Mouse (Mus musculus): ENCODE results near the gene Thg1l. TPM values are rescaled to one million over a fixed set of nuclear protein-coding genes. Genes with fewer than 3 reads are reported as not detected.
A peak's percentile ranks its signal among the peaks of the same experiment; 100 is the strongest.

The Thg1l gene
- polyA plus RNA-seq, 1 experiment from 2014 or later = 14.8 TPM

GRCm38 (mm10) chr11:45943108-45943705, 12.1 kb downstream of the Thg1l start:
- Histone ChIP-seq H3K4me1 (ENCODE audit: control insufficient read depth, insufficient read depth, low read length) (no peaks in the 10 kb centered on the region), H3K27me3 (ENCODE audit: control insufficient read depth, insufficient read depth, low read length) (no peaks in the 10 kb centered on the region), H3K4me2 (ENCODE audit: low read depth, low read length) (peak overlapping the region; percentile 91), H3K4me3 (ENCODE audit: low read depth, low read length) (0 out of 2 replicates have a peak overlapping the region, but pooled peaks have one; percentile 1), H3K27ac (replicated peaks; ENCODE audit: low read depth, low read length) (no peak overlapping the region), H3K9ac (replicated peaks; ENCODE audit: low read length) (no peak overlapping the region), H3K36me3 (replicated peaks; ENCODE audit: control insufficient read depth, insufficient read depth, low read depth, low read length) (no peaks in the 10 kb centered on the region; the same call in 1 of the 2 replicates), H3K9me3 (replicated peaks; ENCODE audit: control insufficient read depth, low read length) (no peaks in the 10 kb centered on the region)
- ATAC-seq (replicated peaks; ENCODE audit: insufficient number of reproducible peaks, low FRiP score, low TSS enrichment, low read depth) (no peak), DNase-seq (ENCODE audit: low spot score) (no peak)
- 73% methylated on average over 7 of the region's 7 CpGs for WGBS

GRCm38 (mm10) chr11:45942281-45942680, 13.0 kb downstream of the Thg1l start:
- no peak for DNase-seq (ENCODE audit: low spot score)
- Histone ChIP-seq H3K27me3 (ENCODE audit: control insufficient read depth, insufficient read depth, low read length) (no peaks in the 10 kb centered on the region), H3K9ac (replicated peaks; ENCODE audit: low read length) (no peak overlapping the region), H3K4me1 (ENCODE audit: control insufficient read depth, insufficient read depth, low read length) (no peaks in the 10 kb centered on the region), H3K4me3 (ENCODE audit: low read depth, low read length) (no peak overlapping the region), H3K36me3 (replicated peaks; ENCODE audit: control insufficient read depth, insufficient read depth, low read depth, low read length) (peaks cover 1% of the 10 kb centered on the region), H3K9me3 (replicated peaks; ENCODE audit: control insufficient read depth, low read length) (no peaks in the 10 kb centered on the region), H3K4me2 (ENCODE audit: low read depth, low read length) (no peak overlapping the region), H3K27ac (replicated peaks; ENCODE audit: low read depth, low read length) (no peak overlapping the region)
- no peak for ATAC-seq (replicated peaks; ENCODE audit: insufficient number of reproducible peaks, low FRiP score, low TSS enrichment, low read depth)
- 80% methylated on average over 7 of the region's 7 CpGs for WGBS

GRCm38 (mm10) chr11:45938917-45939316, 16.4 kb downstream of the Thg1l start:
- DNase-seq (ENCODE audit: low spot score) (no peak), ATAC-seq (replicated peaks; ENCODE audit: insufficient number of reproducible peaks, low FRiP score, low TSS enrichment, low read depth) (no peak)
- WGBS = 94% methylated on average over 8 of the region's 8 CpGs
- no peak overlapping the region for H3K4me3 ChIP-seq (ENCODE audit: low read depth, low read length)
- no peaks in the 10 kb centered on the region for H3K27me3 ChIP-seq (ENCODE audit: control insufficient read depth, insufficient read depth, low read length)
- H3K4me1 ChIP-seq (ENCODE audit: control insufficient read depth, insufficient read depth, low read length) = no peaks in the 10 kb centered on the region
- H3K36me3 ChIP-seq (replicated peaks; ENCODE audit: control insufficient read depth, insufficient read depth, low read depth, low read length) = peaks cover 4% of the 10 kb centered on the region
- H3K4me2 ChIP-seq (ENCODE audit: low read depth, low read length) = no peak overlapping the region
- no peaks in the 10 kb centered on the region for H3K9me3 ChIP-seq (replicated peaks; ENCODE audit: control insufficient read depth, low read length)
- no peak overlapping the region for H3K27ac ChIP-seq (replicated peaks; ENCODE audit: low read depth, low read length)
- no peak overlapping the region for H3K9ac ChIP-seq (replicated peaks; ENCODE audit: low read length)

- ATAC-seq (replicated peaks; ENCODE audit: insufficient number of reproducible peaks, low FRiP score, low TSS enrichment, low read depth) = no peak
- 91% methylated on average over 8 of the region's 8 CpGs for WGBS
Measured at GRCm38 (mm10) chr11:45937478-45937877, 17.8 kb downstream of the Thg1l start.

GRCm38 (mm10) chr11:45932771-45933170, 22.5 kb downstream of the Thg1l start:
- Histone ChIP-seq H3K27ac (replicated peaks; ENCODE audit: low read depth, low read length) (no peak overlapping the region), H3K9me3 (replicated peaks; ENCODE audit: control insufficient read depth, low read length) (no peaks in the 10 kb centered on the region), H3K27me3 (ENCODE audit: control insufficient read depth, insufficient read depth, low read length) (no peaks in the 10 kb centered on the region), H3K4me3 (ENCODE audit: low read depth, low read length) (no peak overlapping the region), H3K36me3 (replicated peaks; ENCODE audit: control insufficient read depth, insufficient read depth, low read depth, low read length) (peaks cover 4% of the 10 kb centered on the region), H3K4me1 (ENCODE audit: control insufficient read depth, insufficient read depth, low read length) (no peaks in the 10 kb centered on the region), H3K4me2 (ENCODE audit: low read depth, low read length) (no peak overlapping the region), H3K9ac (replicated peaks; ENCODE audit: low read length) (no peak overlapping the region)
- no peak for ATAC-seq (replicated peaks; ENCODE audit: insufficient number of reproducible peaks, low FRiP score, low TSS enrichment, low read depth)
- 92% methylated on average over 10 of the region's 10 CpGs for WGBS
- DNase-seq (ENCODE audit: low spot score) = no peak

More at GRCm38 (mm10) chr11:45937478-45937877, 17.8 kb downstream of the Thg1l start:
- H3K27ac ChIP-seq (replicated peaks; ENCODE audit: low read depth, low read length) = no peak overlapping the region
- no peak overlapping the region for H3K4me2 ChIP-seq (ENCODE audit: low read depth, low read length)
- peaks cover 4% of the 10 kb centered on the region for H3K36me3 ChIP-seq (replicated peaks; ENCODE audit: control insufficient read depth, insufficient read depth, low read depth, low read length)
- H3K9ac ChIP-seq (replicated peaks; ENCODE audit: low read length) = no peak overlapping the region
- no peak for DNase-seq (ENCODE audit: low spot score)
- H3K27me3 ChIP-seq (ENCODE audit: control insufficient read depth, insufficient read depth, low read length) = no peaks in the 10 kb centered on the region
- no peak overlapping the region for H3K4me3 ChIP-seq (ENCODE audit: low read depth, low read length)
- no peaks in the 10 kb centered on the region for H3K4me1 ChIP-seq (ENCODE audit: control insufficient read depth, insufficient read depth, low read length)
- no peaks in the 10 kb centered on the region for H3K9me3 ChIP-seq (replicated peaks; ENCODE audit: control insufficient read depth, low read length)

- Histone ChIP-seq H3K27ac (replicated peaks; ENCODE audit: low read depth, low read length) (no peak overlapping the region), H3K4me1 (ENCODE audit: control insufficient read depth, insufficient read depth, low read length) (no peaks in the 10 kb centered on the region), H3K9me3 (replicated peaks; ENCODE audit: control insufficient read depth, low read length) (no peaks in the 10 kb centered on the region), H3K9ac (replicated peaks; ENCODE audit: low read length) (no peak overlapping the region), H3K27me3 (ENCODE audit: control insufficient read depth, insufficient read depth, low read length) (no peaks in the 10 kb centered on the region), H3K4me2 (ENCODE audit: low read depth, low read length) (no peak overlapping the region), H3K4me3 (ENCODE audit: low read depth, low read length) (no peak overlapping the region), H3K36me3 (replicated peaks; ENCODE audit: control insufficient read depth, insufficient read depth, low read depth, low read length) (no peaks in the 10 kb centered on the region; the same call in 1 of the 2 replicates)
- WGBS = 84% methylated on average over 10 of the region's 10 CpGs
- ATAC-seq (replicated peaks; ENCODE audit: insufficient number of reproducible peaks, low FRiP score, low TSS enrichment, low read depth) (no peak), DNase-seq (ENCODE audit: low spot score) (no peak)
Measured at GRCm38 (mm10) chr11:45929541-45929940, 25.8 kb downstream of the Thg1l start.

GRCm38 (mm10) chr11:45927456-45927855, 27.8 kb downstream of the Thg1l start:
- 67% methylated on average over 5 of the region's 5 CpGs for WGBS
- no peak overlapping the region for H3K27ac ChIP-seq (replicated peaks; ENCODE audit: low read depth, low read length)
- H3K9me3 ChIP-seq (replicated peaks; ENCODE audit: control insufficient read depth, low read length) = no peaks in the 10 kb centered on the region
- no peak overlapping the region for H3K4me3 ChIP-seq (ENCODE audit: low read depth, low read length)
- H3K27me3 ChIP-seq (ENCODE audit: control insufficient read depth, insufficient read depth, low read length) = no peaks in the 10 kb centered on the region
- H3K9ac ChIP-seq (replicated peaks; ENCODE audit: low read length) = no peak overlapping the region
- no peak overlapping the region for H3K4me2 ChIP-seq (ENCODE audit: low read depth, low read length)
- ATAC-seq (replicated peaks; ENCODE audit: insufficient number of reproducible peaks, low FRiP score, low TSS enrichment, low read depth) (no peak), DNase-seq (ENCODE audit: low spot score) (no peak)
- H3K4me1 ChIP-seq (ENCODE audit: control insufficient read depth, insufficient read depth, low read length) = no peaks in the 10 kb centered on the region
- no peaks in the 10 kb centered on the region for H3K36me3 ChIP-seq (replicated peaks; ENCODE audit: control insufficient read depth, insufficient read depth, low read depth, low read length)

- DNase-seq (ENCODE audit: low spot score) = peak; percentile 89
- H3K27me3 ChIP-seq (ENCODE audit: control insufficient read depth, insufficient read depth, low read length) = no peaks in the 10 kb centered on the region
- peak; percentile 69 for ATAC-seq (replicated peaks; ENCODE audit: insufficient number of reproducible peaks, low FRiP score, low TSS enrichment, low read depth)
- peak overlapping the region; percentile 23 for H3K4me3 ChIP-seq (ENCODE audit: low read depth, low read length)
- peak overlapping the region; percentile 29; the same call in 1 of the 2 replicates for H3K9ac ChIP-seq (replicated peaks; ENCODE audit: low read length)
- WGBS = under 1% methylated on average over 9 of the region's 9 CpGs
- H3K27ac ChIP-seq (replicated peaks; ENCODE audit: low read depth, low read length) = no peak overlapping the region
- no peaks in the 10 kb centered on the region for H3K36me3 ChIP-seq (replicated peaks; ENCODE audit: control insufficient read depth, insufficient read depth, low read depth, low read length)
- no peaks in the 10 kb centered on the region for H3K9me3 ChIP-seq (replicated peaks; ENCODE audit: control insufficient read depth, low read length)
- peak overlapping the region; percentile 44 for H3K4me2 ChIP-seq (ENCODE audit: low read depth, low read length)
- H3K4me1 ChIP-seq (ENCODE audit: control insufficient read depth, insufficient read depth, low read length) = no peaks in the 10 kb centered on the region
Measured at GRCm38 (mm10) chr11:45926640-45927082, 28.6 kb downstream of the Thg1l start.
